Mouse (Mus musculus) adrenal gland, postnatal 10 days (tissue): ENCODE results near the gene Neurod4. TPM values are rescaled to one million over a fixed set of nuclear protein-coding genes. Genes with fewer than 3 reads are reported as not detected.
A peak's percentile ranks its signal among the peaks of the same experiment; 100 is the strongest.

Experiments
- DNase-seq: peaks from one replicate; pipeline ENCODE4 v3.0.0; 2021; ENCODE audit warnings: mixed read lengths
- total RNA-seq, 2 experiments: library from RNA; stranded (reverse); gene quantifications; 2 replicates each; pipeline ENCODE4 v1.2.3; 2021

Neurod4 gene
- total RNA-seq, 2 experiments from 2014 or later = 0.18 to 0.21 TPM

- DNase-seq = no peak
These were observed 45.5 kb downstream of the Neurod4 start for GRCm38 (mm10) chr10:130234576-130234975.

DNA sequence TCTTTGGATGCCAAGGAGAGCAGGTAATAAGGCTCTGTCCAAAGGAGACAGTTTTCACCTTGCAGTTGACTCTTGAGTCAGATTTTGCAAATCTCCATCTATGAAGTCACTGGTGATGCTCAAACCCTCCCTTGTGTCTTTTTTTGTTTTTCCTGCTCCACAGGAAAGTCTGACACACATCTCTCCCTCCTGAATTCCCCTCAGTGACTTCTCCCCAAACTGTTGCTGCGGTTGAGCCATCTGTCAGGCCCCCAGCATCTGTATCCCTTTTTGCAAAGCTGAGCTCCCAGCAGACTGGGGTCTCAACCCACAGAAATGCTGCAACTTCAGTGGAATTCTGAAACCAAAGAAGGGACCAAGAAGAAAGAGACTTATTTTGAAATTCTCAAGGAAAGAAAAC, 47.9 kb downstream of the Neurod4 start:
- no peak for DNase-seq

- peak; percentile 6 for DNase-seq
These were observed 50.5 kb downstream of the Neurod4 start for GRCm38 (mm10) chr10:130229584-130229983.

- DNase-seq = peak; percentile 64
These were observed 51.8 kb downstream of the Neurod4 start for GRCm38 (mm10) chr10:130228246-130228645.

DNA sequence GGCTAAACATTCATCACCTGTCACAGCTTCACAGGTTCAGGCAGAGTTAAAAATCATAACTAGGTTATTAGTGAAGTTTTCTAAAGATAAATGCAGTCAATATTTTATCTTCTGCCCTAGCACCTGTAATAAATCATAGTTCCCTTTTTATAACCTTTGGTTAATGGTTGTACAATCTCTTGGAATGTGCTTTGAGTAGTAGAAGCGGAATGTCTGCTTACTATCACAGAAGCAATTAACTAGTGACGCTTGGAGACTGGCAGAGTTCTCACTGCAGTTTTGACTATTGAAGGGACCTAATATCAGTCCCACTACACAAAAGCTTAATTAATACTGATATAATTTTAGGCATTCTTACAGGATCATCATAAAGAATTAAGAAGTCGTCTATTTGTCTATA, 55.0 kb downstream of the Neurod4 start:
- no peak for DNase-seq

Other genes with a start within 250 kb of the Neurod4 start
- not detected for gene Olfr821, start 249.9 kb downstream of the Neurod4 start, total RNA-seq
- gene Olfr822, start 209.0 kb downstream of the Neurod4 start, total RNA-seq = not detected
- not detected for gene Olfr823, start 164.9 kb downstream of the Neurod4 start, total RNA-seq
- under 1 TPM in 1 of 2 experiments, not detected in 1; 0.09 TPM for gene Olfr824, start 150.2 kb downstream of the Neurod4 start, total RNA-seq
- gene Olfr825, start 113.5 kb downstream of the Neurod4 start, total RNA-seq = not detected
- not detected for gene Olfr826, start 96.1 kb downstream of the Neurod4 start, total RNA-seq
- not detected for gene Olfr827, start 65.8 kb downstream of the Neurod4 start, total RNA-seq
- gene Tespa1, start 42.6 kb upstream of the Neurod4 start, total RNA-seq = 1 to 10 TPM in 1 of 2 experiments, under 1 TPM in 1; 0.87 to 2.0 TPM
- gene Vmn2r84, start 114.1 kb upstream of the Neurod4 start, total RNA-seq = not detected
- gene Vmn2r85, start 149.5 kb upstream of the Neurod4 start, total RNA-seq = not detected
- gene Vmn2r86, start 175.8 kb upstream of the Neurod4 start, total RNA-seq = not detected
- not detected for gene Vmn2r87, start 217.2 kb upstream of the Neurod4 start, total RNA-seq